Mouse (Mus musculus) c-Kit-positive CD71-positive TER-119-negative erythroid progenitor cells, embryonic 14.5 days (primary cell): ENCODE data around the gene Spef1.
A peak's percentile ranks its signal among the peaks of the same experiment; 100 is the strongest.
"Not testable (repeated sequence)": the region's sequence is repeated elsewhere in the genome, so short reads cannot be mapped to it uniquely, and the experiment has no call there.

Source experiments
- DNase-seq: peaks from one replicate; pipeline ENCODE4 v3.0.0-alpha.2; 2013; ENCODE audit warnings: low read depth

Spef1 gene

DNA sequence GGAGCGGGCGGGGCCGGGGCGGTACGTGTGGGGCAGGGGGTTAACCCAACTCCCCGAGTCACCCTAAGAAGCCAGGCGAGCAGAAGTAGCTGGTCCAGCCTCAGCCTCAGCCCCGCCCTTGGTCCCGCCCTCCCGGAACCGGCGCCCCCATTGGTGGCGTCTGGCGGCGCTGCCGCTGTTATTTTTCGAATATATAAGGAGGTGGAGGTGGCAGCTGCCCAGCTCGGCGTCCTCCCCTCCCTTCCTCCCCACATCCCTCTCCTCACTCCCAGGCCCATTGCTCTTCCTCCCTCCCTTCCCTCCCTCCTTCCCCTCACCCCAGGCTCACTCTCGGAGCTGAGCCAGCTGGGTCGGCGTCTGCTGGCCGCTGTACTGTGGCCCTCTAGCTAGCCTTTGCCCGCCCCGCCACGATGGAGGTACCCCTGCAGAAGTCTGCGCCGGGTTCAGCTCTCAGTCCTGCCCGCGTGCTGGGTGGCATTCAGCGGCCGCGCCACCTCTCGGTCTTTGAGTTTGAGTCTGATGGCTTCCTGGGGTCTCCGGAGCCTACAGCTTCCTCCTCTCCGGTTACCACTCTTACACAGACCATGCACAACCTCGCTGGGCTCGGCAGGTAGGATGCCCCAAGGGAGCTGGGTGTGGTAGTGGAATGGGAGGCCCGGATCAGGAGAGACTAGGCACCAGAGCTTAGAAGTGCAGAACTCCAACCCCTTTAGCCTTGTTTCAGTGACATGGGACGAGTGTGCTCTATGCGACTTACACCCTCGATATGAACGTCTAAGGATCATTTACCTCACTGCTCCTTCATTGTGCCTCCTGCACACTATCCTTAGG, at the start of gene Spef1, which contains the start of gene Cdc25b:
Gene Spef1, minus strand, starts transcription at position 512 of the 831 bp plus-strand sequence.
Gene Cdc25b, plus strand, starts transcription at position 179 of the 831 bp plus-strand sequence.
- DNase-seq = no peak

DNA sequence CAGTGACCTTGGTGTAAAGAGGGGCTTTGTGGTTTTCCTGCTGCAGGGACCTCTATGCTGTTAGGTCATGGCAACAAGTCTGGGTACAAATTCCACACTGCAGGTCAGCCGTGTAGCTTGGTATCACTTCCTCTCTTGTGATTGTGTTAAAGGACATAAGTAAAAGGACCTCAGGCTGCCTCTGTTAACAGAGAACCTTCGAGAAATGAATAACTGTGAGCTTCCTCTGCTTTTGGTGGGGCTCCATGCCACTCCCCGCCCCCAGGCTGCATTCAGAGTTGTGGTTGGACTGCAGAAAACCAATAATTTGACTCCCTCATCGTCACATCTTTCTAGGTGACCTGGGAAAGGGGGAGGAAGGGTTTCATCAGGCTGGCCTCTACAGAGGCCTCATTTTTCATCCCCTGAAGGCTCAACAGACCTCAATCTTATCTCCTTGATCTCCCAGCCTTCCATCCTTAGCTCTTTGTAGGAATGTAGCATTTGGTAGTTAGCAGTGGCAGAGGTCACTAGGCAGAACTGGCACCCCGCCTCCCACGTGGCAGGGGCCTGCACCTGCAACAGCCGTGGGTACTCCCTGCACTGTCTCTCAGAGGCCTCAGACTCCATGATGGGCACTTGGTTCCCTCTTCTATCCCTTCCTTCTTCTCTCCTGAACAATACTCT, 48.0 kb upstream of the Spef1 start:
- no peak for DNase-seq

GRCm38 (mm10) chr2:131234127-131234650, 47.1 kb upstream of the Spef1 start:
- DNase-seq = no peak

- peak; percentile 87 for DNase-seq
Measured at GRCm38 (mm10) chr2:131233307-131234126, 46.4 kb upstream of the Spef1 start, which contains the start of gene Mavs. TSS of gene Mavs (plus strand) at chr2:131234063.

DNA sequence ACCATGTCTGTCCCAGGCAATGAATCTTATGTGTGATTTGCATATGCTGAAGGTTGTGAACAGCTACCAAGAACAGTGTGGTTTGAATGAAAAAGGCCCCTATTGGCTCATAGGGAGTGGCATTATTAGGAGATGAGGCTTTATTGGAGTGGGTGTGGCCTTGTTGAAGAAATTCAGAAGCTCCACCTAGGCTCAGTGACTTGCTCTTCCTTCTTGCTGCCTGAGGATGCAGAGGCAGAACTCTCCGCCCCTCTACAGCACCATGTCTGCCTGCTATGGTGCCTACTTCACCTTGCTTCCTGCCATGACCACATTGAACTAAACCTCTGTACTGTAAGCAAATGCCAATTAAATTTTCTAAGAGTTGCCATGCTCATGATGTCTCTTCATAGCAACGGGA, 45.5 kb upstream of the Spef1 start:
- DNase-seq = no peak

- no peak for DNase-seq
Measured at GRCm38 (mm10) chr2:131227243-131227642, 40.2 kb upstream of the Spef1 start.

DNA sequence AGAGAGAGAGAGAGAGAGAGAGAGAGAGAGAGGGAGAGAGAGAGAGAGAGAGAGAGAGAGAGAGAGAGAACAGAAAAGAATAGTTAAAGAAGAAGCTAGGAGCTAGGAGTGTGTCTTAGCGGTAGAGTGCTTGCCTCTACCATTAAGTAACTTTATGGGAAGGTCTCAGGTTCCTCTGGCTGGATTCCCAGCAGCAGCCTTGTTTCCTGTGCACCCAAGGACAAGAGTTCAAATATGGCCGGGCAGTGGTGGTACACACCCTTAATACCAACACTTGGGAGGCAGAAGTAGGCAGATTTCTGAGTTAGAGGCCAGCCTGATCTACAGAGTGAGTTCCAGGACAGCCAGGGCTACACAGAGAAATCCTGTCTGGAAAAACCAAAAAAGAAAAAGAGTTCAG, 39.6 kb upstream of the Spef1 start:
- DNase-seq = not testable (repeated sequence)

DNA sequence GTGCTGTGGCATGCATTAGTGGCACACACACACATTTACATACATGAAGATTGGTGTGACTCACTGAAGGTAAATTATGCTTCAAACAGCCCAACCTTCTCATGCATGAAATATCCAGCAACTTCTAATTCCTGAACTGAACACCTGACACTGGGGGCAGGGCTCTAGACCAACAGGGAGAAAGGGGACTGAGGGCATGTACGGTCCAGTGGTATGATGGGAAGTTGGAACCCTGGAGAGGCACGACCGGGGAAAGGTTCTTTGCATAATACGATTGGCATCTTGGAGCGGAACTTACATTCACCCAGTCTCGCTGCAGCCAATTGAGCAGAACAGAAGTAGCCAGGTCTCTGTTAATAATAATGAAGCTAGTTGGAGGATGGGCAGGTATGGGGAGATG, 38.1 kb upstream of the Spef1 start:
- no peak for DNase-seq

DNA sequence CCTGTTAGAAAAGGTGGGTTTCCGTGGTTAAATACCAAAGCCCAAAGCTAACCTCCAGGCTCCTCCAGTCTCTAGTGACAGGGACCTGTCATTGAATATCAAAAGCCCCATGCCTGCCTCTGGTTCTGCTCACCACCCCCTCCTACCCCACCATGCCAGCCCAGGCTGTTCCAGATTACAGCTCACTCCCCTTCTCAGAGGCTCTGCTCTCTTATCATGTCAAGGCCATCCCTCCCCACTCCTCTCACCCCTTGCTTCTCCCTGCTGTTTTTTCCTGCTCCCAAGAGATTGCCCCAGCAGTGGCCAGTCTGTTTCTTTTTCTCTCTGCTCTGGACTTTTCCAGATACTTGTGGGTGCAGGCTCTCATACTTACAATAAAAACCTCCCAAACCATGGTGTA, 36.5 kb upstream of the Spef1 start:
- DNase-seq = peak; percentile 70

DNA sequence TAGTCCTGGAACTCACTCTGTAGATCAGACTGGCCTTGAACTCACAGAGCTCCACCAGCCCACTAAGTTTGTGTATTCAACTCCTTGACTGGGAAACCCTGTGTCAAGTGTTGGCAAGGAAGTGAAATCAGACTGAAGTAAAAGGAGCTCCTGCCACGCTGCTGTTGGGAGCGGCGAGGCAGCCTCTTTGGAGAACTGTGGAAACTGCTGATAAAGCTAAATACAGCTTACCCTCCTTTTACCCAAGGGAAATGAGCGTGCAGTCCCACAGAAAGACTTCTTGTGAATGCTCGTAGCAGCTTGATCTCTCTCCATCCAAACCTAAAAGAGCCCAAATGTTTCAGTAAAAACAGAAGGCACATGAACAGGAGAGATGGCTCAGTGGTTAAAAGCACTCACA, 35.5 kb upstream of the Spef1 start:
- no peak for DNase-seq

DNA sequence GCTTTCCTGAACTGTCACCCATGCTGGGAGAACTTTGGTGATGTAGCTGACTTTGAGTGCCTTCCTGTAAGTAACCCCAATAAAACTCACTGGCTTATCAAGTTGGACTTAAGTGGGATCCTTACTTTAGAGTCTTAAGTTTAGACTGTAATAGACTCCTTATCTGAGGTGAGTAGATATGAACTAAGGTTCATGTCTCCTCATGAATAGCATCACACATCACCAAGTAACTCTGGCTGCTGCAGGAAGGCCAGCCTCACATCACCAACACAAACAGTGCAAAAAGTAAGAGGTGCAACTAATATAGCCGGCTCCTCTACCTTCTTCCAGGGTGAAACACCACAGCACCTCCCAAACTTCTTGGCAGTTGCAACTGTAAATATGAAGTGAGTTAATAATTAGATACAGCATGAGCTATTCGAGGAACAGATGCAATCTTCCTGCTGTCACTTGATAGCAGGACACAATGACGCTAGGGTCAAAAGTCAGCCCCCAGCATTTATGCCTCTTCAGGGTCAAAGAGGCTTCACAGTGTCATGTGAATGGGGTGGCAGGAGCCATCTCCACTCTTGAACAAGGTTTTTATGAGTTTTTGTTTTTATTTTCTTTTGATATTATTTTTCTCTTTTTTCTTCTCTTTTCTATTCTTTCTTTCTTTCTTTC, 34.9 kb upstream of the Spef1 start:
- DNase-seq = no peak

DNA sequence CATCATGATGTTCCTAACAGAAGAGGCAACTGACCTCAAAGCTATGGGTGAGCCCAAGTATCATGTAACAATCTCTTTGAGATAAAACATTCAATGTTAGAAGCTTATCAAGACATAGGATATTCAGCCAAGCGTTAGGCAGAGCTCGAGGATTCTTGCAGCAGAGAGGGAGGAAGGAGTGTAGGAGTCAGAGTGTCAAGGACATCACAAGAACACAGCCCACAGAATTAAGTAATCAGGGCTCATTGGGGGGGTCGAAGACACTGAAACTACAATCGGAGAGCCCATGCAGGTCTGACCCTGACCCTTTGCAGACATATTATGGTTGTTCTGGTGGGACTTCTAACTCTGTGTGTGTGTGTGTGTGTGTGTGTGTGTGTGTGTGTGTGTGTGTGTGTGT, 32.9 kb upstream of the Spef1 start:
- no peak for DNase-seq

GRCm38 (mm10) chr2:131215941-131216858, 29.1 kb upstream of the Spef1 start:
- no peak for DNase-seq

DNA sequence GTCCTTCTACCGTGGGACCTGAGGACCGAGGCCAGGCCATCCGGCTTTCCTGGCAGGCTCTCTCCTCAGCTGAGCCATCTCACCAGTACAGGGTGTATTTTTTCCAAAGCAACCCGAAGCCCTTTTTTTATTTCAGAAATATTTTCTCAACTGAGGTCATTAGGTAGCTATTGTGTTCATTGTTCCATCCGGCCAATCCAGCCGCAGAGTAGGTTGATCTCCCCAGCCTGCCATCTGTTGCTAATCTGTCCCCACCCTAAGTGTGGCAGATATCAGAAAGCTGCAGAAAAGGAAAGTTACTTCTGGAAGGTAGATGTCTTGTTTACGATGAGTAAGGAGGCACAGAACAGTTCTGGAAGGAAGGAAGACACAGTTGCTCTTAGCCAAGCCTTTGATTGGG, 26.7 kb upstream of the Spef1 start:
- DNase-seq = peak; percentile 73

- no peak for DNase-seq
Measured at GRCm38 (mm10) chr2:131211026-131211615, 24.0 kb upstream of the Spef1 start.

- peak; percentile 83 for DNase-seq
Measured at GRCm38 (mm10) chr2:131209969-131210792, 23.1 kb upstream of the Spef1 start.

GRCm38 (mm10) chr2:131209125-131209795, 22.2 kb upstream of the Spef1 start:
- DNase-seq = no peak

DNA sequence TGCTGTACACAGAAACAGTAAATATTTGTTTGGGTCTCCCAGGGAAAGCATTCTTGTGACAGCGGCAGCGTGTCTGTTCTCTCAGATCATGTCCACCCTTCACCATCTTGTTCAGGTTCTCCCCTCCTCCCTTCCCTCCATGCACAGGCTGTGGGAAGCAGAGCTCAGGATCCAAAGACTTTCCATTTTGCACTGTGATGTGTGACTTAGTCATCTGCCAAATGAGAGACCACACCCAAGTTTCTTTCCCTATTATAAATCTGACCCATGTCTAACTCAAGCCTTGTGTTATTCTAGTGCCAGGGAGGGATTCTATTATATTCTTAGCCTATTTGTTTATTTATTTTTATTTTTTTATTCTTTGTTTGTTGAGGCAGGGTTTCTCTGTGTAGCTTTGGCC, 21.3 kb upstream of the Spef1 start:
- DNase-seq = no peak

DNA sequence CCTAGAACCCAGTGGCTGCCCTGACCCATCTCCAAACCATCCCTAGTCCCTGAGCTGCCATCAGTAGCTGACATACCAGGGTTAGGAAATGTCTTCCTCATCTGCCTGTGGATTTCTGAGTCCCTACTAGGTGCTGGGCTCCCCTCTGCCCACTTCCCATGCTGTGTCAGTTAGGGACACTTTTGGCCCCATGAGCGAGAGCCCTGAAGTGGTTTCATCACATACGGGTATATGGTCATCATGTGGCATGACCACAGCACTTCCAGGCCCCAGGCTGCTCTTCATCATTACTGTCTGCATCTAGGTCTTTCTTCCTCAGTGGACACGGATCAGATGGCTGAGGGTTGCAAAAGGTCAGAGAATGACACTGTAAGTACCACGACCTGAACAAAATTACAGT, 19.7 kb upstream of the Spef1 start, which contains the start of gene Ap5s1:
Gene Ap5s1, plus strand, starts transcription at position 301 of the 400 bp plus-strand sequence.
- DNase-seq = no peak
